Mouse (Mus musculus): ENCODE results near the gene Tat.

The Tat gene

DNA sequence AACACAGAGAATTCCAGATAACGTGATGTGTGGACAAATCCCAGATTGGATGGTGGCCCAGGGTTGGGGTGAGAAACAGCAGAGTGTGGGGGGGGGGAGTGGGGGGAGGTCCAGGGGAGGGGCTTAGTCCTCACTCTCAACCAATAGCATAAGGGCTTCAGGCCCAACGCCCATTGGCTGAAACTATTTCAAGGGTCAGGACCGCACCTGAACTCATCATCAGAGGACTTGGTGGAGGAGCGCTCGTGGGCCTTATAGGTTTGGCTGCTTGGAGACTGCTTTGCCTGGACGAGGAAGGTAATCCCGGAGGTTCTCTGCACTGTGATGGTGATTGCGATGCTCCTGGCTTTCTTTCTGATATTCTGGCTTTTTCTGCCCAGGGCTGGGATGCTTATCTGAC, at the start of gene Tat:
Gene Tat (plus strand): TSS at position 214 of the 400 bp plus-strand sequence.
- DNase-seq (ENCODE audit: low read depth) = no peak

GRCm38 (mm10) chr8:109941606-109942360, 48.5 kb upstream of the Tat start:
- no peak for DNase-seq (ENCODE audit: low read depth)

DNA sequence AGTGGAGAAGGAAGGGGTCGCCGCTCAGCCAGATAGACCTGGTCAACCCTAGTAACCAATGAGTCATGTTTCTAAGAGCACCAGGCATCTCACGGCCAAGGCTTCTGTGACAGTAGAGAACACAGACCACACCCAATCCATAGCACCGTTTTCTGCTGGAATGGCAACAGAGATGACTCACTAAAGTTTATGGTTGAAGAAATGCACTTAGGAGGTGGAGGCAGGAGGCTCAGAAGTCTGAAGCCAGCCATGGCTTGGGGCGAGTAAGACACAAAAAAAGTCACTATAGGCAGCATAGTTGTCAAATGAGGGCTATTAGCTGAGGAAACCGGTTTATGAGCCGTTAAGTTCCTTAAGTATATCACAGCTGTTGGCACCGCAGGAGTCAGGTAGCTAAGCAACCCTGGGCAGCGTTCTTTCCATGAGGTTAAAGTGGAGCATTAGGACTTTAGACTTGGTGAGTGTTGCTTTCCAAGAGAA, 45.0 kb upstream of the Tat start:
- no peak for DNase-seq (ENCODE audit: low read depth)

DNA sequence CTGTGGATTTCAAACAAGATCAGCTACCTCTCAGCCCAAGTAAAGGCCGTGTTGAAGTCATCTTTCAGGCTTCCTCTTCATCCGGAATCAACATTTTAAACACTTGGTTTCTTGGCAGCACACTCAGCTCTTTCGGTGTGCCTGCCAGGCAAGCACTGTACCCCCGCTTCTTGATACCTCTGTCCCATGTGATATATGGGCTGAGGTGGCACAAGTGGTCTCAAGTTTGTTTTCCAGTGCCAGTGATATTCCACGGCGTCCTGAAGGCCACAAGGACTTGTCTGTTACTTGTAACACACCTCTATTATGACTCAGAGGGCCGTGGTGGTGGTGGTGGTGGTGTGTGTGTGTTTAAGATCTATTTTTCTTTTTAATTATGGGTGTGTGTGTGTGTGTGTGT, 44.5 kb upstream of the Tat start:
- DNase-seq (ENCODE audit: low read depth) = no peak

GRCm38 (mm10) chr8:109946272-109946671, 44.0 kb upstream of the Tat start:
- no peak for DNase-seq (ENCODE audit: low read depth)

DNA sequence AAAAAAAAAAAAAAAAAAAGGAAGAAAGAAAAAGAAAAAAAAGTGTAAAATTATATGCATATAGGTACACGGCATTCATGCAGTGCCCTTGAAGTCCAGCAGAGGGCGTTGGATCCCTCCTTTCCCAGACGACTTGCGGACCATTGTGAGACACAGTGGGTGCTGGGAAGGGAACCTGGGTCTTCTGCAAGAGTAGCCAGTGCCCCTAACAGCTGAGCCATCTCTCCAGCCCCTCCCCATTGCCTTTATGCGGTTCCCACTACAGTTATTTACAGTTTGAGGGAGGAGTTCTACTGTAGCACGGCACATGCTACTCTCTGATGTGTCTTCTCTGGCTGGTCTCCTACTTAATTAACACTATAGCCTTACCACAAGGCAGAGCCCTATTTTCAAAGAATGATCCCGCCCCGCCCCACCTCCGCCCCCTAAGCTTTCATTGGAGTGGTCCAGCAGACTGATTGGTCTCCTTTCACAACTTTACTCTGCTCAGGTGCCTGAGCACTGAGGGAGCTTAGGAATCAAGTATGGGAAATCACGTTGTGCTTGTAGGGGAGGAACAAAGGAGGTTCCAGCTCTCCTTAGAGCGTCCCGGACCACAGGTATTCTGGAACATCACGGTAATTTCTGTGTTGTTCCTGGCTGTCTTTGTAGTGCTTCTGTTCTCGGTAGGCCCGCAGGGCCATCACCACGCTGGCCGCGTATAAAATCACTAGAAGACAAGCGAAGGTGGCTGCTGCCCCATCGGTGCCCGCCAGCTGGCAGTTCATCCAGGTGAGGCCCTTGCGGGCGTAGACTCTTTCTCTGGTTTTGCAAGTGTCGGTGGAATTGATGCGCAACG, 42.6 kb upstream of the Tat start:
- no peak for DNase-seq (ENCODE audit: low read depth)

- no peak for DNase-seq (ENCODE audit: low read depth)
These were observed 42.0 kb upstream of the Tat start for GRCm38 (mm10) chr8:109948285-109948564.

DNA sequence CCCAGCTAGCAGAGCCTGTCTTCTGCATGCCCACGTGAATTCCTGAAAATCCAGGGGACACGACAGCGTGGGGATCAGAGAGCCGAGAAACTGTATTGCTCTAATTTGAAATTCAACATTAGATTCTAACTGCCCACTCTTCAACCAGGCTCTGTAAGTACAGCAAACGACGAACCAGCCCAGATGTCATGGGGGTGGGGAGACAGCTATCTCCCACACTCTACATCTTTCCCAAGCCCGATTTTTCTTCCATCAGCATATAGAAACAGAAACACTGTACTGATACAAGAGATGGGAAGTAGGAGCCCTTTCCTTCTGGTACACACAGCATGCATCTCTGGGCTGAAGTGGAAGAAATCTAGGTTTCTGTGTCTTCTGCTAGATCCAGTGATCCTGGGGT, 38.1 kb upstream of the Tat start:
- DNase-seq (ENCODE audit: low read depth) = no peak

- no peak for DNase-seq (ENCODE audit: low read depth)
These were observed 35.7 kb upstream of the Tat start for GRCm38 (mm10) chr8:109954486-109954948.

- peak; percentile 28 for DNase-seq (ENCODE audit: low read depth)
These were observed 32.8 kb upstream of the Tat start for GRCm38 (mm10) chr8:109957167-109958028.

GRCm38 (mm10) chr8:109958036-109958655, 32.1 kb upstream of the Tat start:
- no peak for DNase-seq (ENCODE audit: low read depth)

DNA sequence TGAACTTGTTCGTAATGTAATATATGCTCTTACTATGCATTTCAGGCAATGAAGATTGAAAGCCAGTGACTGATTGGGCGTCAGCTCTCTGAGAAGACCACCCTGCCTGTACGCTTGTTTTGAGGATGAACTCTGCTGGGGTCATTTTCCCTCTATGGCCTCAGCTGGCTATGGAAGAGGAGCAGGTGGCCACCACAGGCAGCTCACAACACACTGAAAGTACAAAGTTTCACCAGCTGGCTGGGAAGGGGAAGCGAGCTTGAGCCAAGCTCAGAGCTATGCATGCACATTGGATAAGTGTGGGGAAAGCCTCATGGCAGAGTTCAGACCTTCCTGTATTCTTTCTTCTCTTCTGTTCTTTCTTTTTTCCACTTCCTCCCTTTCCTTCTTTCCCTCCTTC, 31.1 kb upstream of the Tat start:
- DNase-seq (ENCODE audit: low read depth) = no peak

DNA sequence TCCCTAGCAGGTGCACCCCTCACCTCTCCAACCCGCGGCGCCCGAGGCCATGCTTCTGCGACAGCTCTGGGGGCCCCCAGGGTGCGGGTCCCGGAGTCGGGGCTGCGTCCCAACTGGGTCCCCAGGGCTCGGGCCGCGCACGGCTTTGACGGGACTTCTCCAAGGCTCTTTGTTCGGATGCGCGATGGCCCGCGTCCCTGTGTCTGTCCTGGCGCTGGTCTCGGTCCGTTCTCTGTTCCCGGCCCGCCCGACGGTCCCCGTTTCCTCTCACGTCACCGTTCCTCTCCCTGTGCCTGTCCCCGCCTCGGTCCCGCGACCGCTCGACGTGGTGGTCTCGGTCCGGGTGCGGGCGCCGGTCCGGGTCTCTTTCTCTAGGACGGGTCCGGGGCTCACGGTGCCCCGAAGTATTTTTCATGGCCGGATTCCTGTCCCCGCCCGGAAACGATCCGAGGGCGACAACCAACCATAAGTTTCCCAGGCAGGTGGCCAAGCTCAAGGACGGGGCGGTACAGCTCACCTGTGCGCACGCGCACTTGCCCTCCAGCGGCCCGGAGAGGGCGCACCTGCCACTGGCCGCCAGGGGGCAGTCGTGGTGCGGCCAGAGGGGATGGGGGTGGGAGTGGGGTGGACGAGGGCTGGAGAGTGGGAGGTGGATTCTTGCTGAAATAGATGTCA, 28.4 kb upstream of the Tat start, which contains the start of gene Marveld3:
Gene Marveld3 (minus strand): TSS at position 511 of the 675 bp plus-strand sequence.
- no peak for DNase-seq (ENCODE audit: low read depth)

- DNase-seq (ENCODE audit: low read depth) = no peak
These were observed 27.3 kb upstream of the Tat start for GRCm38 (mm10) chr8:109962896-109963295.

DNA sequence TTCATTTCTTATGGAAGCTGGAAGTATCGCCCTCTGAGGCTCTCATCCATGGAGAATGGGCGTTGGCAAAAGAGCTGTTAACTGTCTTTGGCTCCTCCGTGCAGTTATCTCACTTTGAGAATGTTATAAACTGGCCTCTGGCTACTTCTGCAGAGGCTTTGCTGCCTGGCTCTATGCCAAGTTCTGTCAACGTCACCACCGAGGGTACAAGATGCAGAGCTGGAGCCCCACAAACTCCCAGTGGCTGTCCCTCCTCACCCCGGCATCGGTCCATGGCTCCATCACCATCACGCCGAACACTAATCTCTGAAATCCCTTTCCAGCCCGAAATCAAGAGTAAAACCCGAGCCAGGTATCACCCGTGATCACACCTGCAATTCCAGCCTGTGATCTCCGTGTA, 26.8 kb upstream of the Tat start:
- no peak for DNase-seq (ENCODE audit: low read depth)

- no peak for DNase-seq (ENCODE audit: low read depth)
These were observed 26.1 kb upstream of the Tat start for GRCm38 (mm10) chr8:109964106-109964505.

DNA sequence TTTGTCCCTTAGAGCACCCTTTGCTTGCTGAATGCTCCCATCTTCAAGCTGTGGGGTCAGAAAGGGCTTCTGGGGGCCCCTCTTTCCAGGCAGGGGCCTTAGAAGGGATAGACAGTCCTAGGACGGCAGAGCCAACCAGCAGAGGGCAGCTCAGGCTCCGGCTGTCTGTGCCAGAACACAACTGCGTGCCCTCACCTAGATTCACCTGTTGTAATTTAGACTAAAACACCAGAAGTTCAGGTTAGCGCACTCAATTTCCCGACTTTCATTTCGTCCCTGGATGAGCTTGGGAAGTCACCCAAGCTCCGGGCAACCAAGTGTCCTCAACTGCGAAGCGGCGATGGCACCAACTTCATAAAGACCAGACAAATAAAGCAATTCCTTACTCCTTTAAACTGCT, 21.4 kb upstream of the Tat start:
- DNase-seq (ENCODE audit: low read depth) = no peak

- no peak for DNase-seq (ENCODE audit: low read depth)
These were observed 19.9 kb upstream of the Tat start for GRCm38 (mm10) chr8:109970323-109970722.

DNA sequence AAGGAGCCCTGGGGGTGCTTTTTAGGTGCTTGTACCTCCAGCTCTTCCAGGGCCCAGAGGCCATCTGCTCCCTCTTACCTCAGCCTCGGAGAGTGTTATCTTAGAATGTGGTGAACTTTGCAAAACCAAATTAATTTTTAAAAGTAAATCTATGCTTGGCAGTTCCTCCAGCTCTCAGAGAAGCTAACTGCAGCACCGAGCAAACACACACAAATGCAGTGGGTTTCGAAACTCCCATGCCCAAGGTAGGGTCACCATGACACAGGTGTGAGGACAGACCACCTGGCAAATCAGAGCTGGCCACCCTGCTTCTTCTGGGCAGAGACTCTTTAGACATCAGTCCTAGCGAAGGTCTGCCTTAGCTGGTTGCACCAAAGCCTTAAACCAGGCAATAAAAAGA, 17.3 kb upstream of the Tat start:
- no peak for DNase-seq (ENCODE audit: low read depth)

- no peak for DNase-seq (ENCODE audit: low read depth)
These were observed 10.9 kb upstream of the Tat start for GRCm38 (mm10) chr8:109979339-109979738.

DNA sequence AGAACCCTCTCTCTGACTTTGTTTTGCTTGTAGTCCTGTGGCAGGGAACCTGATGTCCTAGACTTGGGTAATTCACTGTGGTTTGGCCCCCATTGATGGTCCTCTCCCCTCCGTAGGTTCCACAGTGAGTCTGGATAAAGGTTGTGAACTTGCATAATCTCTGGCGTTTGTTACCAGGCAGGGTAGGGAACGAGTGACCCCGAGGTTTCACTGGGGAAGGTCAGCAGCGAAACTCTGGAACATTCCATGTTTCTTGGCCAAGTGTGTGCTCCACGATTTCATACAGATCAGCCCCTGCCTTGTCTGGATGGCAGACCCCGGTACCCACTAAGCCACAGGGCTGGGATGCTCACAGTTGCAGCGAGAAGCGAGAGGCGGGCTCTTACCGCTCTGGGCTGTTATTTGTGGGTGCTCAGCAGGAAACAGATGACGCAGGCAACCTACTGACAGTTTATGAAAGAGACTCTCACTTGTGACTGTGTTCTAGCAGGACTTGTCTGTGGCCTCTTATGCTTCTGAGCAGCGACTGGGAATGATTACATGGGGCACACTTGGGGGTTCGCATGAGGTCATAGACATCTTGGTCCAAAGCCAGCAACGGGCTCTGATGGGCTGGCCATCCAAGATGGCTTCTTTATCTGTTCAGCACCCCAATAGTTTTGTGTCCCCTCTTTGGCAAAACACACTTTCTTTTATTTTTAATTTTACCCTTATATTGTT, 7.7 kb upstream of the Tat start:
- DNase-seq (ENCODE audit: low read depth) = no peak

Data from c-Kit-positive CD71-negative TER-119-negative erythroid progenitor cells, embryonic 14.5 days (primary cell).